Mouse (Mus musculus) intestine, postnatal 0 days (tissue): ENCODE measurements around the gene Paqr5. TPM values are rescaled to one million over a fixed set of nuclear protein-coding genes. Genes with fewer than 3 reads are reported as not detected.
A peak's percentile ranks its signal among the peaks of the same experiment; 100 is the strongest.

Experiments
- ATAC-seq: fragments of 200-750 bp; cut with Nextera tagmentation; 2 replicates; pipeline ENCODE4 v1.8.0; 2017; ENCODE audit warnings: mild to moderate bottlenecking, moderate TSS enrichment, moderate library complexity
- H3K27ac ChIP-seq: fragments of 300-500 bp; sonication (generic); 2 replicates; pipeline ENCODE4 v1.5.1; 2014; ENCODE audit warnings: mild to moderate bottlenecking, low read depth, low read length, moderate library complexity
- H3K27me3 ChIP-seq: fragments of 300-500 bp; sonication (generic); replicated peaks from 2 replicates; pipeline ENCODE4 v1.6.1; 2014; ENCODE audit warnings: low read length, mixed read lengths; ENCODE audit not compliant: control insufficient read depth, insufficient read depth
- H3K36me3 ChIP-seq: fragments of 300-500 bp; sonication (generic); 2 replicates; pipeline ENCODE4 v1.6.1; 2014; ENCODE audit warnings: mild to moderate bottlenecking, moderate library complexity; ENCODE audit not compliant: control insufficient read depth, insufficient read depth
- H3K4me1 ChIP-seq: fragments of 300-500 bp; sonication (generic); replicated peaks from 2 replicates; pipeline ENCODE4 v1.6.1; 2014; ENCODE audit warnings: antibody characterized with exemption, low read length, mixed read lengths; ENCODE audit not compliant: control insufficient read depth, insufficient read depth
- H3K4me2 ChIP-seq: fragments of 300-500 bp; sonication (generic); replicated peaks from 2 replicates; pipeline ENCODE4 v1.6.1; 2014; ENCODE audit warnings: low read depth, mild to moderate bottlenecking, moderate library complexity
- H3K4me3 ChIP-seq: fragments of 300-500 bp; sonication (generic); 2 replicates; pipeline ENCODE4 v1.5.1; 2014; ENCODE audit warnings: low read depth, low read length
- H3K9ac ChIP-seq: fragments of 300-500 bp; sonication (generic); 2 replicates; pipeline ENCODE4 v1.6.1; 2014; ENCODE audit warnings: mild to moderate bottlenecking, low read depth, low read length
- H3K9me3 ChIP-seq: fragments of 300-500 bp; sonication (generic); 2 replicates; pipeline ENCODE4 v1.6.1; 2016; ENCODE audit warnings: mixed run types; ENCODE audit not compliant: control insufficient read depth
- CTCF ChIP-seq: sonication (generic); IDR thresholded peaks from 2 replicates; pipeline ENCODE4 v1.5.1; 2016; ENCODE audit warnings: low read depth, mild to moderate bottlenecking, control low read depth, antibody characterized with exemption, moderate library complexity
- WGBS: fragments of 180-500 bp; shearing (Covaris S2); extraction: QIAGEN DNeasy Blood & Tissue Kit; methylation state at CpG from one replicate; pipeline ENCODE4 v1.1.7; 2014; 5-methylcytosine and 5-hydroxymethylcytosine counted together
- polyA plus RNA-seq: library from polyadenylated mRNA; unstranded; fragments of >200 nt; fragmentation: Nextera tagmentation; extraction: Ambion mirVana; gene quantifications from 2 replicates; pipeline ENCODE4 v1.2.1, GENCODE M21; 2015

The Paqr5 gene
- polyA plus RNA-seq, 1 experiment from 2014 or later: 5.1 TPM

GRCm38 (mm10) chr9:62017329-62017728 lies 9.3 kb downstream of the Paqr5 start:
- Histone ChIP-seq H3K36me3 (no peaks in the 10 kb centered on the region), H3K9me3 (no peaks in the 10 kb centered on the region), H3K4me2 (no peak overlapping the region), H3K9ac (no peak overlapping the region), H3K4me1 (no peaks in the 10 kb centered on the region), H3K4me3 (no peak overlapping the region), H3K27ac (no peak overlapping the region), H3K27me3 (no peaks in the 10 kb centered on the region)
- 58% methylated on average over 6 of the region's 6 CpGs for WGBS
- no peak for ATAC-seq
- no peak for TF ChIP-seq CTCF

- H3K4me2 ChIP-seq: no peak overlapping the region
- H3K9ac ChIP-seq: no peak overlapping the region
- H3K36me3 ChIP-seq: no peaks in the 10 kb centered on the region
- no peaks in the 10 kb centered on the region for H3K9me3 ChIP-seq
- H3K4me1 ChIP-seq: no peaks in the 10 kb centered on the region
- no peak for ATAC-seq
- 71% methylated on average over 3 of the region's 3 CpGs for WGBS
- peak; percentile 50 for TF ChIP-seq CTCF
- H3K27me3 ChIP-seq: no peaks in the 10 kb centered on the region
- no peak overlapping the region for H3K4me3 ChIP-seq
- H3K27ac ChIP-seq: no peak overlapping the region
Measured at GRCm38 (mm10) chr9:62015504-62015903, 11.2 kb downstream of the Paqr5 start.

- peaks cover 4% of the 10 kb centered on the region; the same call in 1 of the 2 replicates for H3K27me3 ChIP-seq
- H3K4me1 ChIP-seq: no peaks in the 10 kb centered on the region
- no peak overlapping the region for H3K4me3 ChIP-seq
- no peak overlapping the region for H3K9ac ChIP-seq
- no peak for ATAC-seq
- H3K36me3 ChIP-seq: no peaks in the 10 kb centered on the region
- H3K4me2 ChIP-seq: no peak overlapping the region
- no peaks in the 10 kb centered on the region for H3K9me3 ChIP-seq
- H3K27ac ChIP-seq: no peak overlapping the region
- 71% methylated on average over 12 of the region's 12 CpGs for WGBS
- no peak for TF ChIP-seq CTCF
Measured at GRCm38 (mm10) chr9:62013316-62014097, 13.1 kb downstream of the Paqr5 start.

- Histone ChIP-seq H3K27me3 (peaks cover 4% of the 10 kb centered on the region; the same call in 1 of the 2 replicates), H3K9ac (no peak overlapping the region), H3K9me3 (no peaks in the 10 kb centered on the region), H3K36me3 (no peaks in the 10 kb centered on the region), H3K27ac (no peak overlapping the region), H3K4me1 (peaks cover 5% of the 10 kb centered on the region; the same call in 1 of the 2 replicates), H3K4me3 (no peak overlapping the region), H3K4me2 (peak overlapping the region; percentile 18; the same call in 1 of the 2 replicates)
- 28% methylated on average over 5 of the region's 5 CpGs for WGBS
- peak; percentile 91 for ATAC-seq
- TF ChIP-seq CTCF: no peak
Measured at GRCm38 (mm10) chr9:62008360-62008759, 18.3 kb downstream of the Paqr5 start.

GRCm38 (mm10) chr9:62007028-62007427 lies 19.6 kb downstream of the Paqr5 start:
- 39% methylated on average over 4 of the region's 4 CpGs for WGBS
- peaks cover 5% of the 10 kb centered on the region; the same call in 1 of the 2 replicates for H3K4me1 ChIP-seq
- no peak overlapping the region for H3K4me3 ChIP-seq
- H3K36me3 ChIP-seq: no peaks in the 10 kb centered on the region
- H3K9ac ChIP-seq: no peak overlapping the region
- no peak overlapping the region for H3K4me2 ChIP-seq
- no peak for TF ChIP-seq CTCF
- no peak overlapping the region for H3K27ac ChIP-seq
- H3K9me3 ChIP-seq: no peaks in the 10 kb centered on the region
- no peak for ATAC-seq
- H3K27me3 ChIP-seq: peaks cover 4% of the 10 kb centered on the region; the same call in 1 of the 2 replicates

GRCm38 (mm10) chr9:62003611-62004010 lies 23.0 kb downstream of the Paqr5 start:
- H3K9me3 ChIP-seq: no peaks in the 10 kb centered on the region
- no peak for ATAC-seq
- H3K4me1 ChIP-seq: peaks cover 5% of the 10 kb centered on the region; the same call in 1 of the 2 replicates
- no peak overlapping the region for H3K27ac ChIP-seq
- H3K4me3 ChIP-seq: no peak overlapping the region
- 65% methylated on average over 2 of the region's 2 CpGs for WGBS
- no peaks in the 10 kb centered on the region for H3K36me3 ChIP-seq
- no peak overlapping the region for H3K9ac ChIP-seq
- no peaks in the 10 kb centered on the region for H3K27me3 ChIP-seq
- H3K4me2 ChIP-seq: no peak overlapping the region
- no peak for TF ChIP-seq CTCF
